Mouse (Mus musculus) monocyte, adult 2 months (primary cell): Measurements from ENCODE around the gene Dmd.

Experiments
- DNase-seq, 2 experiments: peaks; one replicate each; pipeline ENCODE4 v3.0.0; 2022; ENCODE audit warnings: low spot score in 2 of 2, low read depth in 1 of 2

Gene Dmd

GRCm38 (mm10) chrX:85048141-85049110 is 2099.8 kb downstream of the Dmd start:
- no peak for DNase-seq

- DNase-seq: no peak
Observed at GRCm38 (mm10) chrX:85049593-85049992, 2100.9 kb downstream of the Dmd start.

GRCm38 (mm10) chrX:85073602-85074001 is 2124.9 kb downstream of the Dmd start:
- DNase-seq: no peak

- DNase-seq: no peak
Observed at GRCm38 (mm10) chrX:85076845-85077244, 2128.2 kb downstream of the Dmd start.

GRCm38 (mm10) chrX:85077605-85078004 is 2128.9 kb downstream of the Dmd start:
- DNase-seq: no peak

GRCm38 (mm10) chrX:85079174-85079573 is 2130.5 kb downstream of the Dmd start:
- no peak for DNase-seq

GRCm38 (mm10) chrX:85084237-85085153 is 2135.8 kb downstream of the Dmd start:
- no peak for DNase-seq

GRCm38 (mm10) chrX:85089506-85089905 is 2140.8 kb downstream of the Dmd start:
- DNase-seq: no peak

GRCm38 (mm10) chrX:85093354-85093753 is 2144.7 kb downstream of the Dmd start:
- DNase-seq: no peak

- no peak for DNase-seq
Observed at GRCm38 (mm10) chrX:85098691-85099090, 2150.0 kb downstream of the Dmd start.

- no peak for DNase-seq
Observed at GRCm38 (mm10) chrX:85112418-85112817, 2163.7 kb downstream of the Dmd start.

GRCm38 (mm10) chrX:85132706-85133105 is 2184.0 kb downstream of the Dmd start:
- no peak for DNase-seq

GRCm38 (mm10) chrX:85137293-85137692 is 2188.6 kb downstream of the Dmd start:
- no peak for DNase-seq

GRCm38 (mm10) chrX:85171264-85171663 is 2222.6 kb downstream of the Dmd start:
- DNase-seq: no peak

- no peak for DNase-seq
Observed at GRCm38 (mm10) chrX:85187565-85187964, 2238.9 kb downstream of the Dmd start.

- DNase-seq: no peak
Observed at GRCm38 (mm10) chrX:85193856-85194255, 2245.2 kb downstream of the Dmd start.

GRCm38 (mm10) chrX:85197688-85198087 is 2249.0 kb downstream of the Dmd start:
- no peak for DNase-seq

- DNase-seq: no peak
Observed at GRCm38 (mm10) chrX:85199398-85199797, 2250.7 kb downstream of the Dmd start.

GRCm38 (mm10) chrX:85207001-85207400 is 2258.3 kb downstream of the Dmd start:
- DNase-seq: no peak

- no peak for DNase-seq
Observed at GRCm38 (mm10) chrX:85226883-85227282, 2278.2 kb downstream of the Dmd start.

GRCm38 (mm10) chrX:85249379-85249778 is 2300.7 kb downstream of the Dmd start, which contains the start of gene Fthl17a:
Gene Fthl17a, plus strand, starts transcription at chrX:85249679.
- DNase-seq: no peak
